Mouse (Mus musculus) kidney, embryonic 14.5 days (tissue): ENCODE measurements around the gene Kcnj6. TPM values are rescaled to one million over a fixed set of nuclear protein-coding genes. Genes with fewer than 3 reads are reported as not detected.

ENCODE experiments used
- ATAC-seq: fragments of 200-750 bp; cut with Nextera tagmentation; 2 replicates; pipeline ENCODE4 v1.8.0; 2017; ENCODE audit warnings: moderate number of reproducible peaks, mild to moderate bottlenecking, moderate TSS enrichment, moderate library complexity; ENCODE audit not compliant: low FRiP score, low TSS enrichment
- H3K27ac ChIP-seq: fragments of 300-500 bp; sonication (generic); 2 replicates; pipeline ENCODE4 v1.5.1; 2014; ENCODE audit warnings: low read depth, mild to moderate bottlenecking, low read length, moderate library complexity, mixed read lengths
- H3K27me3 ChIP-seq: fragments of 300-500 bp; sonication (generic); 2 replicates; pipeline ENCODE4 v1.6.1; 2014; ENCODE audit warnings: mild to moderate bottlenecking, low read length; ENCODE audit not compliant: control insufficient read depth, insufficient read depth
- H3K36me3 ChIP-seq: fragments of 300-500 bp; sonication (generic); 2 replicates; pipeline ENCODE4 v1.6.1; 2014; ENCODE audit warnings: low read length, mixed read lengths; ENCODE audit not compliant: control insufficient read depth, insufficient read depth
- H3K4me1 ChIP-seq: fragments of 300-500 bp; sonication (generic); 2 replicates; pipeline ENCODE4 v1.6.1; 2014; ENCODE audit warnings: low read length, mixed read lengths; ENCODE audit not compliant: control insufficient read depth, insufficient read depth
- H3K4me2 ChIP-seq: fragments of 300-500 bp; sonication (generic); replicated peaks from 2 replicates; pipeline ENCODE4 v1.6.1; 2014; ENCODE audit warnings: low read depth, mild to moderate bottlenecking, low read length
- H3K4me3 ChIP-seq: fragments of 300-500 bp; sonication (generic); 2 replicates; pipeline ENCODE4 v1.5.1; 2014; ENCODE audit warnings: mild to moderate bottlenecking, low read length
- H3K9ac ChIP-seq: fragments of 300-500 bp; sonication (generic); 2 replicates; pipeline ENCODE4 v1.6.1; 2014; ENCODE audit warnings: low read depth, mild to moderate bottlenecking, low read length, moderate library complexity
- H3K9me3 ChIP-seq: fragments of 300-500 bp; sonication (generic); 2 replicates; pipeline ENCODE4 v1.6.1; 2016; ENCODE audit warnings: low read length; ENCODE audit not compliant: control insufficient read depth
- WGBS: fragments of 180-500 bp; shearing (Covaris S2); extraction: QIAGEN DNeasy Blood & Tissue Kit; methylation state at CpG from one replicate; pipeline ENCODE4 v1.1.7; 2014; 5-methylcytosine and 5-hydroxymethylcytosine counted together
- polyA plus RNA-seq: library from polyadenylated mRNA; unstranded; fragments of >200 nt; fragmentation: Nextera tagmentation; extraction: Ambion mirVana; gene quantifications from 2 replicates; pipeline ENCODE4 v1.2.1, GENCODE M21; 2014

The Kcnj6 gene
- polyA plus RNA-seq, 1 experiment from 2014 or later, result not detected

- no peak for ATAC-seq
- Histone ChIP-seq H3K4me3 (no peak overlapping the region), H3K36me3 (no peaks in the 10 kb centered on the region), H3K9me3 (no peaks in the 10 kb centered on the region), H3K27me3 (peaks cover 2% of the 10 kb centered on the region; the same call in 1 of the 2 replicates), H3K27ac (no peak overlapping the region), H3K9ac (no peak overlapping the region), H3K4me2 (no peak overlapping the region), H3K4me1 (no peaks in the 10 kb centered on the region)
- 78% methylated on average over 2 of the region's 2 CpGs for WGBS
These were observed 7.4 kb downstream of the Kcnj6 start for GRCm38 (mm10) chr16:94990114-94990513.

DNA sequence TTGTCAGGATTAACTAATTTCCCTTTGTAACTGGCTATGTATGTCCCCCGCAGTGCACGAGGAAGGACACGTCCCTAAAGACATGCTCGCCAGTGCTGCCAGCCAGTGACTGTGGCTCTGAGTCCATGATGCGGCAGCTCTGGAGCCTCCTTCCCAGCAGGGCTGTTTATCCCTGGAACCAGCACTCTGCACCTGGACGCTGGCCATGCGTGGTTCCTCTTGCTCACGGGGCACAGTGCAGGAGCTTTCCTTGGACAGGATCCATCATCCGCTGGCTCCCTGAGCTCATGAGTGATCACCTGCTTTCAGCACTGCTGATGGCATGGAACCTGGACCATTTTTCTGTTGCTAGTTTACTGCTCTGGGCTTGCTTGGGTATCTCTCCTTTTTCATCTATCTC lies 10.8 kb downstream of the Kcnj6 start:
- no peaks in the 10 kb centered on the region for H3K36me3 ChIP-seq
- WGBS, result 76% methylated on average over 9 of the region's 9 CpGs
- H3K4me2 ChIP-seq, result no peak overlapping the region
- no peaks in the 10 kb centered on the region for H3K27me3 ChIP-seq
- H3K4me3 ChIP-seq, result no peak overlapping the region
- no peak overlapping the region for H3K27ac ChIP-seq
- no peak overlapping the region for H3K9ac ChIP-seq
- H3K9me3 ChIP-seq, result no peaks in the 10 kb centered on the region
- no peaks in the 10 kb centered on the region for H3K4me1 ChIP-seq
- no peak for ATAC-seq

- H3K4me2 ChIP-seq, result no peak overlapping the region
- no peaks in the 10 kb centered on the region for H3K27me3 ChIP-seq
- no peaks in the 10 kb centered on the region for H3K9me3 ChIP-seq
- no peak overlapping the region for H3K27ac ChIP-seq
- H3K9ac ChIP-seq, result no peak overlapping the region
- H3K4me3 ChIP-seq, result no peak overlapping the region
- WGBS, result 90% methylated on average over 3 of the region's 3 CpGs
- no peak for ATAC-seq
- no peaks in the 10 kb centered on the region for H3K4me1 ChIP-seq
- no peaks in the 10 kb centered on the region for H3K36me3 ChIP-seq
These were observed 13.2 kb downstream of the Kcnj6 start for GRCm38 (mm10) chr16:94984263-94984662.

- Histone ChIP-seq H3K4me1 (no peaks in the 10 kb centered on the region), H3K36me3 (no peaks in the 10 kb centered on the region), H3K27me3 (no peaks in the 10 kb centered on the region), H3K27ac (no peak overlapping the region), H3K4me3 (no peak overlapping the region), H3K9me3 (no peaks in the 10 kb centered on the region), H3K4me2 (no peak overlapping the region), H3K9ac (no peak overlapping the region)
- 78% methylated on average over 2 of the region's 2 CpGs for WGBS
- ATAC-seq, result no peak
These were observed 17.1 kb downstream of the Kcnj6 start for GRCm38 (mm10) chr16:94980374-94980773.

- no peaks in the 10 kb centered on the region for H3K36me3 ChIP-seq
- H3K4me2 ChIP-seq, result no peak overlapping the region
- ATAC-seq, result peak; percentile 57
- H3K27me3 ChIP-seq, result no peaks in the 10 kb centered on the region
- no peak overlapping the region for H3K27ac ChIP-seq
- no peaks in the 10 kb centered on the region for H3K9me3 ChIP-seq
- H3K9ac ChIP-seq, result no peak overlapping the region
- 50% methylated on average over 9 of the region's 9 CpGs for WGBS
- H3K4me1 ChIP-seq, result no peaks in the 10 kb centered on the region
- no peak overlapping the region for H3K4me3 ChIP-seq
These were observed 18.0 kb downstream of the Kcnj6 start for GRCm38 (mm10) chr16:94979499-94979898.

DNA sequence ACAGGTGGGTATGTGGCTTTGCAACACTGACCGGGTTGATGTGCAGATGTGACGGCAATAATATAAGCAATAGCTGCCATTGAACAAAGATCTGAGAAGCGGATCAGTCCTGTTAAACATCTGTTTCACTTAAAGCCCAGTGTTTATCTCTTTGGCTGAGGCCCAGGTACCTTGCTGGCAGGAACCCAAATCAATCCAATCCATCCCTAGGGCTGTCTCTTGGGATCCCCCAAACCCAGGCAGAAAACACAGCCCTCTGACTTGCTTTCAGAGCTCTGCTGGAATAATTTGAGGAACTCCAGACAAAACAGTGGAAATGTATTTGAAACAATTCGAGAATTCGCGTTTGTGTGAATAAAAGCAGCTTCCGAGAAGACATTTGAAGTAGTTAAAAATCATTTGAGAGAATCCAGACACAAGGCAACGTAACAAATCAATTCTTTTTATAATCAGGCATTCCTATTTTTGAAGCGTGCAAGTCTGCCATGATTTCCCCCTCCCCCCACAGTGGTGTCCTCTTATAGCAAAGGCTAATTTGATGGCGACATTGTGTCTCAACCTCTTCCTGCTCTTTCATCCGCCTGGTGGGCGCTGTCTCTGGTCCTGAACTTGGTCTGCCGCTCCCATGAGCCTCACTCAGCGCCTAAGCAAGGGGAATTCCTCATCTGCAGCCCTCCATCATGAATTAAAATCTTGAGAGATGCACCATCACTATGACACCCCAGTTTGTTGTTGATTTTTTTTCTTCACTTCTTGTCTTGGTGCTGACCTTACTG lies 25.2 kb downstream of the Kcnj6 start:
- Histone ChIP-seq H3K4me1 (no peaks in the 10 kb centered on the region), H3K9me3 (no peaks in the 10 kb centered on the region), H3K4me2 (no peak overlapping the region), H3K27me3 (no peaks in the 10 kb centered on the region), H3K36me3 (no peaks in the 10 kb centered on the region), H3K27ac (no peak overlapping the region), H3K4me3 (no peak overlapping the region), H3K9ac (no peak overlapping the region)
- WGBS, result 44% methylated on average over 14 of the region's 14 CpGs
- ATAC-seq, result no peak

DNA sequence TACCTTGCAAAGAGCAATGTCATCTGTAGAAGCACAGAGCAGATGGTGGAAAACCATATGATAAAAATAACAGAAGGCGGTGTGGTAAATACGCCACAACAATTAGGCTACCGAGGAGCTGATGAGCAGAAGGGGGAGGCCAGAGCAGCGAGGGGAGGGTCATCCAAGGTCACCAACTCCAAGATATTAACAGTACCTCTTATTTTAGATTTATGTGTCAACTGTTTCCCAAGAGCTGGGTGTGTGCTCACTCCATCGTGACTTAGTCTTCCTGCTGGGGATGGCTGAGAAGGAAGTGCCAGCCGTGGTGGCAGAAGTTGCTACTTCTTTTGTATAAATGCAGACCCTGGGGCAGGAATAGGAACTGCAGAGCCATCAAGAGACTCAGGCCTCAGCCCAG lies 28.6 kb downstream of the Kcnj6 start:
- Histone ChIP-seq H3K36me3 (no peaks in the 10 kb centered on the region), H3K27me3 (no peaks in the 10 kb centered on the region), H3K4me3 (no peak overlapping the region), H3K4me1 (no peaks in the 10 kb centered on the region), H3K9me3 (no peaks in the 10 kb centered on the region), H3K9ac (no peak overlapping the region), H3K4me2 (no peak overlapping the region), H3K27ac (no peak overlapping the region)
- no peak for ATAC-seq
- WGBS, result 56% methylated on average over 6 of the region's 6 CpGs

DNA sequence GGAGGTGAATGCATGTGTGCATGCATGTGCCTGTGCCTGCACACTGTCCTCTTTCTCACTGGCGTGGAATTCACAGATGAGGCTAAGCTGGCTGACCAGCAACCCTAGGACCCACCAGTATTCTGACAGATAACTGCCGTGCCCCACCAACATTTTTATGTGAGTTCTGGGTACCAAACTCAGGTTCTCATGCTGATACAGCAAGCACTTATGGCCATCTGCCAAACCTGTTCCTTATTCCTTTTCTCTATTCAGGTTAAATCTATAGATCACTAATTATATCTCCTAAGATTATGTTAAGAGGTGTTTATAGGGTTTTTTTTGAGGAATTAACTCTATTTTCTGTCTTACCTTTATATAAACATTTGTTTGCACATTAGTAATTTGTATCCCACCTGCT lies 29.0 kb downstream of the Kcnj6 start:
- no peaks in the 10 kb centered on the region for H3K36me3 ChIP-seq
- WGBS, result 89% methylated on average over 2 of the region's 2 CpGs
- H3K4me2 ChIP-seq, result no peak overlapping the region
- no peaks in the 10 kb centered on the region for H3K4me1 ChIP-seq
- H3K27me3 ChIP-seq, result no peaks in the 10 kb centered on the region
- no peak overlapping the region for H3K9ac ChIP-seq
- no peaks in the 10 kb centered on the region for H3K9me3 ChIP-seq
- ATAC-seq, result no peak
- H3K4me3 ChIP-seq, result no peak overlapping the region
- H3K27ac ChIP-seq, result no peak overlapping the region

- Histone ChIP-seq H3K9me3 (no peaks in the 10 kb centered on the region), H3K27ac (no peak overlapping the region), H3K27me3 (no peaks in the 10 kb centered on the region), H3K36me3 (no peaks in the 10 kb centered on the region), H3K9ac (no peak overlapping the region), H3K4me3 (no peak overlapping the region), H3K4me2 (no peak overlapping the region), H3K4me1 (no peaks in the 10 kb centered on the region)
- 92% methylated on average over 9 of the region's 9 CpGs for WGBS
- no peak for ATAC-seq
These were observed 40.2 kb downstream of the Kcnj6 start for GRCm38 (mm10) chr16:94957156-94957828.
